Mouse (Mus musculus): Measurements from ENCODE around the gene Gm10226.
A peak's percentile ranks its signal among the peaks of the same experiment; 100 is the strongest.
"Not testable (repeated sequence)": the region's sequence is repeated elsewhere in the genome, so short reads cannot be mapped to it uniquely, and the experiment has no call there.

Gm10226 gene

DNA sequence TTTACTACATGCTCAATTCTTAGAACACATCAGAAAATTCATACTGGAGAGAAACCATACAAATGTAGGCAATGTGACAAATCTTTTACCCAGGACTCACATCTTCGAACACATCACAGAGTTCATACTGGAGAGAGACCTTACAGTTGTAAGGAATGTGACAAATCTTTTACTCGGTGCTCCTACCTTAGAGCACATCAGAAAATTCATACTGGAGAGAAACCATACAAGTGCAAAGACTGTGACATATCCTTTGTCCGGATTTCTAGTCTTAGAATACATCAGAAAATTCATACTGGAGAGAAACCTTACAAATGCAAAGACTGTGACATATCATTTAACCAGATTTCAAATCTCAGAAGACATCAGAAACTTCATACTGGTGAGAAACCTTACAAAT, at the start of gene Gm10226:
TSS of gene Gm10226 (plus strand) at position 301 of the 400 bp plus-strand sequence.
- DNase-seq (ENCODE audit: low spot score): no peak

DNA sequence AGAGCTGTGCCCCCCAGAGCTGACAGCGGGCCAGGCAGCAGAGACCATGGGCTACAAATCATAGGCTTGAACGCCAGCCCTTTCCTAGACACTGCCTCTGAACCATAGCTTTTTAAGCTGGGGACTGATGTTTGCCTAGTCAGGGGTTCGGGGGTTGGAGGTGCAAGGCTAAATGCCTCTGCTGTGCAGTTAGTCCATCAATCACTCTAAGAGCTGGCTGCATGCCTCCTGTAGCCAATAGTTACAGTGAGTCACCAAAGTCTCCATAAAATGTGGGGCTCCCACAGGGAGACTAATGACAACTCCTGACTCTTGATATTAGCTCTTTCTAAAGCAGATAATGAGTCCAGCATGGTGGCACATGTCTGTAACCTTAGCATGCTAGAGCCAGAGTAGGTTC, 42.9 kb upstream of the Gm10226 start:
- no peak for DNase-seq (ENCODE audit: low spot score)

GRCm38 (mm10) chr17:21649936-21650335, 41.7 kb upstream of the Gm10226 start:
- no peak for DNase-seq (ENCODE audit: low spot score)

DNA sequence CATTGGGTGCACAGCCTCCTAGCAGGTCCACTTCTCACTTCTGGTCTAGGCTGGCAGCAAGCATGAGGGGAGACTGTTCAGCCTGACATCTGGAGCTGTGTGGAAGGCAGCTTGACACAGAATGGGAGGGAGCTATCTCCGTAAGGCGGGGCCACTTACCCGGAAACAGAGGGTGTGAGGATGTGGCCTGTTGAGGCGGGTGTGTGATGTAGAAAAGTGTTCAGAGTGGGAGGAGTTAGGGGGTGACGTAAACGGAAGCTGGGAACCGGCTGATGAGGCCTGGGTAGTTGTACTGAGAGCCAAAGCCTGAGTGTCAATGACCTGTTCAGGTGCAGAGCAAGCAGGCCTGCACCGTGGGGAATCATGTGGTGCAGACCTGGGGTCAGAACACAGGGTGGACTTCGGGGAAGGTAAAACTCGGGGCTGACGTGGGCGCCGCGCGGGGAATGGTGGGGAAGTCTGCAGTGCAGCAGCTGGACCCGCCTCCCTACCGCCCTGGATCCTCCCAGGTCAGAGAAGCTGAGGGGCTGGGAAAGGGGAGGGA, 41.2 kb upstream of the Gm10226 start, which contains the start of gene Zfp983:
TSS of gene Zfp983 (plus strand) at position 261 of the 544 bp plus-strand sequence.
- DNase-seq (ENCODE audit: low spot score): peak; percentile 68

- DNase-seq (ENCODE audit: low spot score): not testable (repeated sequence)
These were observed 12.8 kb upstream of the Gm10226 start for GRCm38 (mm10) chr17:21678826-21679225.

- DNase-seq (ENCODE audit: low spot score): peak; percentile 77
These were observed 12.2 kb upstream of the Gm10226 start for GRCm38 (mm10) chr17:21679273-21680018.

DNA sequence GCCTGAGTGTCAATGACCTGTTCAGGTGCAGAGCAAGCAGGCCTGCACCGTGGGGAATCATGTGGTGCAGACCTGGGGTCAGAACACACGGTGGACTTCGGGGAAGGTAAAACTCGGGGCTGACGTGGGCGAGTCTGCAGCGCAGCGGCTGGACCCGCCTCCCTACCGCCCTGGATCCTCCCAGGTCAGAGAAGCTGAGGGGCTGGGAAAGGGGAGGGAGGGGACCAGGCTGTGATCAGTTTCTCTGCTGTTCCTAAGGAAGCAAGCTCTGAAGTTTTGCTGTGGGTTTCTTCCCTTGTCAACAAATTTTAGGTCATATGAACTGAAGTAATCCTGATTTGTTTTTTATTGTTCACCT, 11.7 kb upstream of the Gm10226 start:
- not testable (repeated sequence) for DNase-seq (ENCODE audit: low spot score)

DNA sequence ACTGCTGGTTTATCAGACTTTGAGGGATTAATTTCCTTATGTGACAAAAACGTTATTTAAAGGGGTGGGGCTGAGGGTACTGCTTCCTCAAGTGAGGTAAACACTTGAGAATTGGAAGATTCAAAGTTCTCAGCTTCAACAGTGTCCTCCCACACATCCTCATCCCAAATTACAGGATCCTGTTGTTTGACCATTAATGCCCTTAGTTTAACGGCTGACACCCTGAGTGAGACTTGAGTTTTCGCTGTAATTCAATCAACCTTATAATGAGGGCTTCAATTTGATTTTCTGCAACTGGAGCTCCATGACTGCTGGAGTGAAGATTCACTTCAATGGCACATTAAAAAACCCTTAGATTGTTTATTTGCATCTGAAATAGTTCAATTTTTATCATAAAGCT, 1.7 kb downstream of the Gm10226 start:
- no peak for DNase-seq (ENCODE audit: low spot score)

GRCm38 (mm10) chr17:21696073-21696472, 4.4 kb downstream of the Gm10226 start:
- no peak for DNase-seq (ENCODE audit: low spot score)

- DNase-seq (ENCODE audit: low spot score): no peak
These were observed 10.9 kb downstream of the Gm10226 start for GRCm38 (mm10) chr17:21702281-21703240.

DNA sequence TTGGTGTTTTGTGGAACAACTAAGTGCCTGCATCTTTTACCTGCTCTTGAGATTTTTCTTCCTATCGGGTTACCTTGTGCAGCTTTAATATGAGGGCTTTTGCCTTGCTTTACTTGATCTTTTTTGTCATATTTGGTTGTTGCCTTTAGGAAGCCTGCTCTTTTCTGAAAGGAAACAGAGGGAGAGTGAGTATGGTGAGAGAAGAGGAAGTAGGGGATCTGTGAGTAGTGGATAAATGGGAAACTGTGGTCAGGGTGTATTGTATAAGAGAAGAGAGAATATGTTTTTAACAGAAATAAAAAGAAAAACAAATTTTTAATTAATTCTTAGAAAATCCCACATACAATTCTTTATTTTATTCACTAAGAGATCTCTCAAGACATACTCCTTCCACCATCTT, 11.8 kb downstream of the Gm10226 start:
- no peak for DNase-seq (ENCODE audit: low spot score)

GRCm38 (mm10) chr17:21707343-21707996, 15.8 kb downstream of the Gm10226 start, which contains the start of gene Zfp760:
TSS of gene Zfp760 (plus strand) at chr17:21707741.
- DNase-seq (ENCODE audit: low spot score): peak; percentile 79

- no peak for DNase-seq (ENCODE audit: low spot score)
These were observed 16.7 kb downstream of the Gm10226 start for GRCm38 (mm10) chr17:21708401-21708800.

DNA sequence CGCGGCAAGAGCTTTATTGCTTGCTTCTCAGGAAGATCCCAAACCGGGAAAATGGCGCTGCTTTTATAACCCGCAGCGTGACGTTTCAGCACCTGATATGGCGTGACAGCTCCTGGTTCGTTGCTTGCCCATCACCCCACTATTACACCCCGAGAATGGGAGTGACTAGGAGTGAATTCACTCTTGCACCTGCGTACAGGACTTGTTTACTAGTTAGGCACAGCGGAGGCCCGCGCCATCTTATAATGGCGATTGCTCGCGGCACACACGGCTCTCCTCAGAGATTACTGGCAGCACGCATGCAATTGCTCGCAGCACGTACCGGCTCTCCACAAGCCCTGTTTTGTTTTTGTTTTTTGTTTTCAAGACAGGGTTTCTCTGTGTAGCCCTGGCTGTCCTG, 38.8 kb downstream of the Gm10226 start, which contains the start of gene Zfp229:
TSS of gene Zfp229 (plus strand) at position 301 of the 400 bp plus-strand sequence.
- DNase-seq (ENCODE audit: low spot score): not testable (repeated sequence)

- DNase-seq (ENCODE audit: low spot score): no peak
These were observed 41.4 kb downstream of the Gm10226 start for GRCm38 (mm10) chr17:21733049-21733448.

DNA sequence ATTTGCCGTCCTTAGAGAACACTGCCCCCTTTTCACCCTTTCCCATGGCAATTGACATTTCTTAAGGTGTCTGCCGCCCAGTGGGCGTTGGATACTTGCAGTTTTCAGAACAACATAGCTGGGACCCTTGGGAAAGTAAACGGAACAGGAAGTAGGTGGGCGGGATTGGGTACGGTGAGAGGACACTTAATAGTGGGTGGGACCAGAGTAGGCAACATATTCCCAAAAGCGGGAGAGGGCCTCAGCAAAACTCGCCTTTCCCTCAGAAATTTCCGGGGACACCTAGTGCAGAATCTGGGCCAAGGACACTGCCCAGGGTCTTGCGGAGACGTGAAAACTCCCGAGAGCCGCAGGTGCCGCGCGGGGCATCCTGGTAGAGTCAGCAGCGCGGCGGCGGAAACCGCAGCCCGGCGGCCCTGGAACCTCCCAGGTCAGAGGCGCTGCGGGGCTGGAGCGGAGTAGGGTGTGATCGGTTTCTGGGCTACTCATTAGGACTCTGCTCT, 41.9 kb downstream of the Gm10226 start:
- DNase-seq (ENCODE audit: low spot score): peak; percentile 71

Measured in ovary, postnatal 36 days (tissue).